In genomic region chr2:120460216-120460615, GRCm38 (mm10) we compare ENCODE assay signal across 11 mouse cellular contexts.
"Had no signal": no experiment of that assay in that cellular context is flagged by ENCODE, and none has a peak within 500 bp of the region (broad histone marks: within the 10 kb centered on the region; RNA-seq: fewer than 3 reads in every experiment).

No protein-coding gene starts in this region.

- DNase-seq: kidney, postnatal 25 days; layer of hippocampus, adult 9-11 months; liver; lung, adult 18-20 months; lung, postnatal 10 days; lung, postnatal 36 days; retina, postnatal 1 day; right cerebral cortex, postnatal 25 days; spleen, adult 18-20 months; thymus, adult 18-20 months; thymus, postnatal 4 days had no signal
